Mouse (Mus musculus) midbrain, embryonic 12.5 days (tissue): Measurements from ENCODE around the gene Gcnt3. TPM values are rescaled to one million over a fixed set of nuclear protein-coding genes. Genes with fewer than 3 reads are reported as not detected.
A peak's percentile ranks its signal among the peaks of the same experiment; 100 is the strongest.

Experiments used
- ATAC-seq: fragments of 200-750 bp; cut with Nextera tagmentation; 2 replicates; pipeline ENCODE4 v1.8.0; 2017; ENCODE audit warnings: low read depth, moderate TSS enrichment, moderate library complexity; ENCODE audit not compliant: low FRiP score
- H3K27ac ChIP-seq: fragments of 300-500 bp; sonication (generic); replicated peaks from 2 replicates; pipeline ENCODE4 v1.5.1; 2016; ENCODE audit warnings: mild to moderate bottlenecking
- H3K27me3 ChIP-seq: fragments of 300-500 bp; sonication (generic); 2 replicates; pipeline ENCODE4 v1.6.1; 2016; ENCODE audit warnings: mild to moderate bottlenecking
- H3K36me3 ChIP-seq: fragments of 300-500 bp; sonication (generic); 2 replicates; pipeline ENCODE4 v1.6.1; 2016
- H3K4me1 ChIP-seq: fragments of 300-500 bp; sonication (generic); 2 replicates; pipeline ENCODE4 v1.6.1; 2016
- H3K4me2 ChIP-seq: fragments of 300-500 bp; sonication (generic); replicated peaks from 2 replicates; pipeline ENCODE4 v1.6.1; 2016; ENCODE audit warnings: mild to moderate bottlenecking, moderate library complexity
- H3K4me3 ChIP-seq: fragments of 300-500 bp; sonication (generic); 2 replicates; pipeline ENCODE4 v1.5.1; 2016; ENCODE audit warnings: mild to moderate bottlenecking
- H3K9ac ChIP-seq: fragments of 300-500 bp; sonication (generic); replicated peaks from 2 replicates; pipeline ENCODE4 v1.6.1; 2016; ENCODE audit warnings: mild to moderate bottlenecking, moderate library complexity
- H3K9me3 ChIP-seq: fragments of 300-500 bp; sonication (generic); 2 replicates; pipeline ENCODE4 v1.6.1; 2016; ENCODE audit warnings: mild to moderate bottlenecking
- WGBS: fragments of 180-500 bp; shearing (Covaris S2); methylation state at CpG from one replicate; pipeline ENCODE4 v1.1.7; 2016; 5-methylcytosine and 5-hydroxymethylcytosine counted together
- polyA plus RNA-seq: library from polyadenylated mRNA; unstranded; fragments of >200 nt; fragmentation: Nextera tagmentation; extraction: Ambion mirVana; gene quantifications from 2 replicates; pipeline ENCODE4 v1.2.1, GENCODE M21; 2016

Gcnt3 gene
- polyA plus RNA-seq, 1 experiment from 2014 or later, result not detected

DNA sequence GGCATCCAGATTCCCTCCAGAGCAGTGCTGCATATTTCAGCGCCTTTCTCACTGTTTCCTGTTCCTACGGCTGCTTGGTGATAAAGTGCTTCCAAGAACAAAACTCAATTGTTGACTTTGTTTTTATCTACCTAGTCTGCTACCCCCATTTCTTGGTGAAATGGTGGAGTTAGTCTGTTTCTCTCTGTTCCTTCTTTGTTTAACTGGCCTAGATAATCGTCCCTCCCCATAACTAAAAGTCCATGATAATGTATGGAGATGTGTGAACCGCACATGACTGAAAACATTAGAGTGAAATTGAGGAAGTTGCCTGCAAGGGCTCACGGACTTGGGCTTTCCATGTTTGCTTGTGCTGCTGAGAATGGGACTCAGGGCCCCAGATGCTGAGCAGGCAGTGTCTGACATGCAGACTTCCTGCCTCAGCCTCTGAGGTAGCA is 45.0 kb downstream of the Gcnt3 start:
- Histone ChIP-seq H3K36me3 (peaks cover 38% of the 10 kb centered on the region), H3K27me3 (no peaks in the 10 kb centered on the region), H3K4me3 (no peak overlapping the region), H3K4me2 (no peak overlapping the region), H3K4me1 (peaks cover 23% of the 10 kb centered on the region), H3K9me3 (no peaks in the 10 kb centered on the region), H3K9ac (no peak overlapping the region), H3K27ac (no peak overlapping the region)
- ATAC-seq, result no peak
- WGBS, result 88% methylated on average over 5 of the region's 5 CpGs

DNA sequence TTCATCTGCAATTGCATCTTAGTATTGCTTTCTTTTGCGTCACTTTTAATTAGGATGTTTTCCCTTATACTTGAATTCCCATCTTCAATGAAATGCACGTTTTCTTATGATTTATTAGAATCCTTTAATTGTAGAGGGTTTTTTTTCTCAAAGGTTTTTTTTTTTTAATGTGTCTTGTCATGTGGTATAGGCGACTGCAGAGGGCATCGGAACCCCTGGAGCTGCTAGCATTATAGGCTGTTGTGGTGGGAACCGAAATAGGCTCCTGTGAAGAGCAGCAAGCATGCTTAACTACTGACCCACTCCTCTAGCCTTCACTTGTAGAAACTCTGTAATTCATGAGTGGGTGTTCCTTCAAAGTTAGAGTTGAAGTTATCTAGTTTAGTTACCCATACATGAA is 47.5 kb downstream of the Gcnt3 start:
- Histone ChIP-seq H3K4me2 (peak overlapping the region; percentile 69), H3K36me3 (peaks cover 18% of the 10 kb centered on the region), H3K4me3 (peak overlapping the region; percentile 99), H3K27me3 (no peaks in the 10 kb centered on the region), H3K4me1 (peaks cover 23% of the 10 kb centered on the region), H3K9me3 (no peaks in the 10 kb centered on the region), H3K9ac (peak overlapping the region; percentile 98), H3K27ac (no peak overlapping the region)
- WGBS, result 20% methylated on average over 5 of the region's 5 CpGs
- no peak for ATAC-seq

DNA sequence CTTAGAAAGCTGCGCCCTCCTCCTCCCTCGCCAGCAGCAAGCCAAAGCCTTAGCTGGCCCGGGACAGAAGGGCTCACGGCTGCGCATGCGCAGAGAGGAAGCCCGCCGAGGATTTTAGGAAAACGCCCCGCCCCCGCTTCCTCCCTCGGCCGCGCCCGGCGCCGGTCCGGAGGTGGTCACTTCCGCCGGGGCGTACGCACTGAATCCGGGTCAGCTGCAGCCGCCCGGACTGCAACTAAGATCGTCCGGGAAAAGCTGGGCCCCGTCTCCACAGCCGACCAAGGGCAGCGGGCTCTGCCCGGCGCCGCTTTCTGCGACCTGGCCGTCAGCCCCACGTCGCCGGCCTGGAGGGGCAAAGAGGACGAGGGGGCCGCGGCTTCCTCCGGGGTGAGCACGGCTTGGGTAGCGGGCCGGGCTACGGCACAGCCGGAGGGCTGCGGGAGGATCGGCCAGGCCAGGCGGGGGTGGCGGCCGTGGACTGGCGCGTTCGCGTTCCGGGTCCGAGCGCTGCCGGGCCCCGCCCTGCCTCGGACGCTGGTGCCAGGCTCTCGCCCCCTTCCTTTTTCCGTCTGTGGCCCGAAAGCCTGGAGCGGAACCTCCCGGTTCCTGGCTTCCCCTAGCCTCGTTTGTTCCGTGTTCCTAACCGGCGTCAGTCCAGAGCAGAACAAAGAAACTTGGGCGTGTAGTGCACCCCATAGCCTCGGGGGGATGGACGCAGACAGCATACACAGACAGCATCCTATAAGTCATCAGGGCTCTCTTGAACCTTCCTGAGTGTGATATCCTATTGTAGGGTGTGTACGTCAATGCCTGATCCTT is 48.4 kb downstream of the Gcnt3 start, which contains the start of gene Bnip2:
Bnip2 (plus strand) TSS at position 164 of the 819 bp plus-strand sequence.
- Histone ChIP-seq H3K9ac (peak within 1 kb of the TSS; percentile 98), H3K27me3 (no peaks in the 10 kb centered on the region), H3K4me3 (peak within 1 kb of the TSS; percentile 99), H3K36me3 (peaks cover 9% of the 10 kb centered on the region; the same call in 1 of the 2 replicates), H3K4me2 (peak within 1 kb of the TSS; percentile 69), H3K9me3 (no peaks in the 10 kb centered on the region), H3K27ac (peak within 1 kb of the TSS; percentile 96), H3K4me1 (peaks cover 23% of the 10 kb centered on the region)
- peak; percentile 94 for ATAC-seq
- WGBS, result under 1% methylated on average over 76 of the region's 76 CpGs

DNA sequence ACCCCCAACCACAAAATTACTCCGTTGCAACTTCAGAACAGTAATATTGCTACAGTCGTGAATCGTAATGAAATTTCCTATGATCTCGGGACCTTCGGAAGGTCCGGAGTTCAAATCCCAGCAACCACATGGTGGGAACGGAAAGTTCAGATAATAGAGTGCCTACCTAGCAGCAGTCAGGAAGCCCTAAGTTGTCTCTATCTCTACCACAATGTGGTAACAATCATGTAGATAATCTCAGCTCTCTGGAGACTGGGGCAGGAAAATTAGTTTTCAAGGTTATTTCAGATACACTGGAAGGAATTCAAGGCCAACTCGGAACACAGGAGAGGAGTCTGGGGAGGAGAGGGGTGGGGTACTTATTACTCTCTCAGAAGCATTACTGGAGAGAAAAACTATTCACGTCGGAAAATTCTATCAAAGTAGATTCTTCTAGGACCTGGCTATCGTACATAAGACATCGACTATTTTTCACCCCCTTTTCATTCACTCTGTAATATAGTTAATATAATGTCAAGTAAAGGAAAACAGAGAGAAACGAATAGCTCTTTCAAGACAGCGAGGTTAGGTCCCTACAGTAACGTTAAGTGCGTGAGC is 49.1 kb downstream of the Gcnt3 start:
- ATAC-seq, result no peak
- H3K27ac ChIP-seq, result peak overlapping the region; percentile 96
- H3K4me3 ChIP-seq, result peak overlapping the region; percentile 99
- H3K27me3 ChIP-seq, result no peaks in the 10 kb centered on the region
- peaks cover 23% of the 10 kb centered on the region for H3K4me1 ChIP-seq
- H3K36me3 ChIP-seq, result peaks cover 9% of the 10 kb centered on the region; the same call in 1 of the 2 replicates
- H3K4me2 ChIP-seq, result peak overlapping the region; percentile 46
- H3K9ac ChIP-seq, result peak overlapping the region; percentile 98; the same call in 1 of the 2 replicates
- 44% methylated on average over 16 of the region's 16 CpGs for WGBS
- no peaks in the 10 kb centered on the region for H3K9me3 ChIP-seq

DNA sequence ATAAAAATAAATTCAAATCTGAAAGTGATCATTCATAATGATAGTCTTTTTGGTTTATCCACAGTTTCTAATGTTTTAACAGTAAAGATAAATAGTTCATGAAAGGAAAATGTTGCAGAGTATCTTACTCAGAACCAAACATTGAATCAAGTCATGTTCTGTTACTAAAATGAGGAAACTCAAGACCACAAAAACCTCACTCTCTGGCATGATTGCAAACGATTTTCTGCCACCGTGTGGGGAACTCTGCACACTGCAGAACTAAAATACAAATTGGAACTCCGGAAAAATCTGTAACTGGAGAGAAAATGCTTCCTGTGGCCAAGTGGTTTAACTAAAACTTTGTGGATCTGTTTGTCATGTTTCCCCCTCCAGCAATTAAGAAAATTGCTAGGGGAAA is 50.3 kb downstream of the Gcnt3 start:
- ATAC-seq, result no peak
- Histone ChIP-seq H3K36me3 (0 out of 2 replicates have a peak, but pooled peaks cover 9% of the 10 kb centered on the region), H3K4me1 (peaks cover 19% of the 10 kb centered on the region), H3K9me3 (no peaks in the 10 kb centered on the region), H3K27me3 (no peaks in the 10 kb centered on the region), H3K9ac (no peak overlapping the region), H3K4me2 (no peak overlapping the region), H3K4me3 (no peak overlapping the region), H3K27ac (no peak overlapping the region)
- WGBS, result 4% methylated on average over 3 of the region's 3 CpGs

DNA sequence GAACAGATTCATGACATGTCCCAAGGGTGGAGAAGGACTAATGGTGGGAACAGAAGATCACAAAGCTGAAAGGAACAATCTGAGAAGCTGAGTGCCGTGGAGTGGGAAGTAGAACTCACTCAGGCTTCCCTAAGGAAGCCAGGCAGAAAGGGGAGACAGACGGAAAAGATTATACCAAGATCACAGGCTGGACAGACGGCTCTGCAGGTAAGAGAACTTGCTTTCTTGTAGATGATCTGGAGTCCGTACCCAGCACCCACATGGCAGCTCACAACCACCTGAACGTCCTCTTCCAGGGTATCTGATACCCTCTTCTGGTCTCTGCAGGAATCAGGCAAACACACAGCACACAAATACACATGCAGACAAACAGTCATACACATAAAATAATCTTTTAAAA is 51.3 kb downstream of the Gcnt3 start:
- no peaks in the 10 kb centered on the region for H3K27me3 ChIP-seq
- no peak overlapping the region for H3K4me3 ChIP-seq
- no peak overlapping the region for H3K27ac ChIP-seq
- no peaks in the 10 kb centered on the region for H3K9me3 ChIP-seq
- no peak for ATAC-seq
- 0 out of 2 replicates have a peak, but pooled peaks cover 2% of the 10 kb centered on the region for H3K36me3 ChIP-seq
- no peak overlapping the region for H3K9ac ChIP-seq
- peaks cover 15% of the 10 kb centered on the region for H3K4me1 ChIP-seq
- WGBS, result 83% methylated on average over 5 of the region's 5 CpGs
- no peak overlapping the region for H3K4me2 ChIP-seq

DNA sequence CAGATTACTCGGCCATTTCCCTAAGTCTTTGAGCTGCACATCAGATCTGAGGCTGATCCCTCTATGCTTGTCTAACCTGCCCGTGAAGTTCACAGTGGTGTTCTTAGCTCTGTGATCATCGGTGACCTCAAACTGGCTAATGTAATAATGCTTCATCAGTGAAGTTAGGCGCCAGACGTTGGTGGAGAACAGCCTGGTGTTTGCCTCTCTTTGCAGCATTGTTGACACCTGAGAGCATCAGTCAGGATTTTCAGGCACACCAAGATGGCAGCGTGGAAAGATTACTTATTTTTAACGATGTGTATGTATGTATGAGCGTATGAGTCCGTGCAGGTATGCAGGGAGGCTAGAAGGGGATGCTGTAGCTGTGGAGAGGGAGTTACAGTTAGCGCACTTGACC is 51.8 kb downstream of the Gcnt3 start:
- WGBS, result 82% methylated on average over 10 of the region's 10 CpGs
- ATAC-seq, result no peak
- no peak overlapping the region for H3K27ac ChIP-seq
- H3K9ac ChIP-seq, result no peak overlapping the region
- H3K27me3 ChIP-seq, result no peaks in the 10 kb centered on the region
- H3K9me3 ChIP-seq, result no peaks in the 10 kb centered on the region
- H3K4me3 ChIP-seq, result no peak overlapping the region
- H3K4me2 ChIP-seq, result no peak overlapping the region
- H3K36me3 ChIP-seq, result no peaks in the 10 kb centered on the region
- peaks cover 11% of the 10 kb centered on the region for H3K4me1 ChIP-seq

DNA sequence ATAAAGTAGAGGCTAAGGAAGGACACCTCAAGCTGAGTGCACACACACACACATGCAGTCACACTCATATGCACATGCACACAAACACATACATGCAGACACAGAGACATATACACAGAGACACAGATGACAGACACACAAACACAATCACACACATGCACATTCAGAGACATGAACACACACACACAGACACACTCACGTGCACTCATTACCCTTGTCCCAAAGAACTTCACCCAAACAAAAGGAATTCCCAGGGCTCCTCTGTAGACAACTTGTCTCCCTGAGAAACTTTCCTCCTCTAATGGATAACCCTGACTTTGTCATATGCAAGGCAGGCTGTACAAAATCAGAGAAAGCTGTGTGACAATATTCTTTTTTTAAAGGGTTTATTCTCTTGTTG is 52.4 kb downstream of the Gcnt3 start:
- ATAC-seq, result no peak
- 63% methylated on average over 1 of the region's 1 CpGs for WGBS

More for the DNA sequence above, 52.4 kb downstream of the Gcnt3 start:
- no peak overlapping the region for H3K9ac ChIP-seq
- H3K36me3 ChIP-seq, result no peaks in the 10 kb centered on the region
- peaks cover 5% of the 10 kb centered on the region for H3K4me1 ChIP-seq
- H3K9me3 ChIP-seq, result no peaks in the 10 kb centered on the region
- no peak overlapping the region for H3K4me2 ChIP-seq
- no peak overlapping the region for H3K4me3 ChIP-seq
- no peaks in the 10 kb centered on the region for H3K27me3 ChIP-seq
- H3K27ac ChIP-seq, result no peak overlapping the region

Other genes with a start within 250 kb of the Gcnt3 start
- 114 and 117 TPM in 2 replicates for gene Bnip2, start 48.6 kb downstream of the Gcnt3 start, polyA plus RNA-seq
- 190 and 191 TPM in 2 replicates for gene Gtf2a2, start 25.5 kb downstream of the Gcnt3 start, polyA plus RNA-seq
- 3.8 and 4.7 TPM in 2 replicates for gene Fam81a, start 104.5 kb upstream of the Gcnt3 start, polyA plus RNA-seq
- 11.0 and 12.0 TPM in 2 replicates for gene Myo1e, start 169.3 kb upstream of the Gcnt3 start, polyA plus RNA-seq